Mouse (Mus musculus) C2C12 (cell line): Measurements from ENCODE around the gene Krt78. TPM values are rescaled to one million over a fixed set of nuclear protein-coding genes. Genes with fewer than 3 reads are reported as not detected.

Experiments used
- H3K27me3 ChIP-seq: one replicate; pipeline ENCODE4 v1.6.1; 2011; ENCODE audit not compliant: control insufficient read depth, insufficient read depth, insufficient read length
- H3K36me3 ChIP-seq: one replicate; pipeline ENCODE4 v1.6.1; 2011; ENCODE audit not compliant: control insufficient read depth, insufficient read depth
- H3K4me3 ChIP-seq: one replicate; pipeline ENCODE4 v1.5.1; 2011; ENCODE audit warnings: mild to moderate bottlenecking, control low read depth; ENCODE audit not compliant: poor library complexity, insufficient read depth, severe bottlenecking
- H3K79me2 ChIP-seq: one replicate; pipeline ENCODE4 v1.6.1; 2011; ENCODE audit not compliant: control insufficient read depth, insufficient read depth
- H3K79me3 ChIP-seq: one replicate; pipeline ENCODE4 v1.6.1; 2011; ENCODE audit warnings: low read depth, control low read depth
- H3ac ChIP-seq: one replicate; pipeline ENCODE3; 2011; ENCODE audit warnings: low read depth; ENCODE audit not compliant: control insufficient read depth, insufficient read length
- CEBPB ChIP-seq: IDR thresholded peaks from one replicate; pipeline ENCODE4 v1.6.1; 2011; ENCODE audit warnings: low read depth, mild to moderate bottlenecking, control low read depth, moderate library complexity
- CTCF ChIP-seq: IDR thresholded peaks from one replicate; pipeline ENCODE4 v1.5.1; 2011; ENCODE audit not compliant: control insufficient read depth, insufficient read depth, insufficient read length
- FOSL1 ChIP-seq: IDR thresholded peaks from one replicate; pipeline ENCODE4 v1.8.0; 2011; ENCODE audit warnings: mild to moderate bottlenecking, low read length; ENCODE audit not compliant: poor library complexity, insufficient read depth, severe bottlenecking
- MAX ChIP-seq: IDR thresholded peaks from one replicate; pipeline ENCODE4 v1.6.1; 2011; ENCODE audit warnings: mild to moderate bottlenecking, control low read depth
- MYOD1 ChIP-seq: IDR thresholded peaks from one replicate; pipeline ENCODE4 v1.6.1; 2011; ENCODE audit warnings: low read depth; ENCODE audit not compliant: control insufficient read depth, insufficient read length
- MYOG ChIP-seq: IDR thresholded peaks from one replicate; pipeline ENCODE4 v1.6.1; 2011; ENCODE audit not compliant: control insufficient read depth, insufficient read length; ENCODE audit errors: extremely low read depth
- USF1 ChIP-seq: IDR thresholded peaks from one replicate; pipeline ENCODE4 v1.6.1; 2011; ENCODE audit warnings: low read depth, mild to moderate bottlenecking, control low read depth, moderate library complexity
- polyA plus RNA-seq: library from polyadenylated mRNA; unstranded; fragments of >200 nt; fragmentation: generic; extraction: Trizol; gene quantifications from one replicate; pipeline ENCODE4 v1.2.1, GENCODE M21; 2012; ENCODE audit warnings: missing spikeins

Gene Krt78
- polyA plus RNA-seq, 1 experiment, result not detected

DNA sequence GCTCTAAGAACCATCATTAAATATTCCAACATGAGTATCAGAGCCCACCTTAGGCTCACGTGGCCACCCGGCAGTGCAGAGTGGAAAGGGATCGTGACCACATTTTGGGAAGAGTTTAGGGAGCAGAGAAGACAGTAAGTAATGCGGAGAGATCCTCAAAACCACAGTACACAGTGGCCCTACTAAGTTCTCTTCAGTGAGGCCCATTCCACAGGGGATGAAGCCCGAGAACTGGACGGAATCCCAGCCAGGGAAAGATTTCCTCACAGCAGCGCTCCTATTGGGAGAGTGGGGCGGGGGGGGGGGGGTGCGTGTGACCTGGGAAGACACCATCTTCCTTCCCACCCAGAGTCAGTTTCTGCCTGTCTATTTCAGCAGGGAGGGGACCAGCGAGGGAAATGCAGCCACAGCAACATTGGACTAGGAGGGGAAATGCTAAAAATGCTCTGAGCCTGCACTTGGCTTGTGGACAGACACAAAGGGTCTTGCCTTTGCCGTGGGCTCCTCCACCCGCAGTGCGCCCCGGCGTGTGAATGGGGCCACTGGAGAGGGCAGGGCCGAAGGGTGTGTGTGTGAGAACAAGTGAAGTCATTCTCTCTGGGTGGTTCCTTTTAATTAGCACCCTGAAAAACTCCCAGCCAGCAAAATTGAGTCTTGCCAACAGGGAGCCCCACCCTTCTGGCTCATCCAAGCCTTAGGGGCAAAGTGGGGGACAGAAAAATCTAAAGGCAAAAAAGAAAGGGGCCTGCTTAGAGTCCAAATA, 20.2 kb upstream of the Krt78 start:
- Histone ChIP-seq H3K4me3 (no peak overlapping the region), H3K36me3 (no peaks in the 10 kb centered on the region), H3K79me2 (no peaks in the 10 kb centered on the region), H3K27me3 (peaks cover 11% of the 10 kb centered on the region), H3K79me3 (no peaks in the 10 kb centered on the region), H3ac (no peak overlapping the region)
- no peak for TF ChIP-seq USF1
- TF ChIP-seq MYOD1, result no peak
- no peak for TF ChIP-seq MYOG
- TF ChIP-seq CTCF, result no peak
- no peak for TF ChIP-seq CEBPB
- TF ChIP-seq MAX, result no peak
- TF ChIP-seq FOSL1, result no peak

DNA sequence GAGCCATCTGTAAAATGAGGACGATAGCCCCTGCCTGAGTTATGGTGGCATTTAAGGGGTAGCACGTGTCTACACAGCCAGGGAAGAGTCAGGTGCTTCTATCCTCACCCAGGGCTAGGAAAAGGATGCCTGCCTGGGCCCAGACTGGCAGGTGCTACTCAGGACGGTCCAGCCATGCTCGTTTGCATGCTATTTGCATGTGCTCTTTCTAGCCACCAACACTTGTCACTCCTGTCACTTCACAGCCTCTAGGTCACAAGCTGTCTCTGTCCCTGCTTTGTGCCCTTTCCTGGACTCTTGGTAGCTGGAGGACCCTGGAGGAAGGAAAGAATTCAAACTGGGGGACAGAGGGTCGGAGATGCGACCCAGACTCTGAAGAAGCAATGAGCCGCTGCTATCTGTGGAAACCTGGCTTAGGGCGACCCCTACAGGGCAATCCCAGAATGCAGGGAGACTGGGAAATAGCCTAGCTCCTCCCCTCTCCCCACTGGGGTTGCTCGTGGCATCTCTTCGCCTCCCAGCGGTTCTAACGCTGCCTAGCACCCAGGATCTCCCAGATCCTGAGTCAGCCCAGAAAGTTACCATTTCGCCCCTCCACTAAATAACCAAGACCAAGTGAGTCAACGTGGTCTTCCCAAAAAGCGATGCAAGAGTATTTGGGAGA, 19.5 kb upstream of the Krt78 start:
- Histone ChIP-seq H3K27me3 (peaks cover 18% of the 10 kb centered on the region), H3K36me3 (no peaks in the 10 kb centered on the region), H3ac (no peak overlapping the region), H3K79me2 (no peaks in the 10 kb centered on the region), H3K79me3 (no peaks in the 10 kb centered on the region), H3K4me3 (no peak overlapping the region)
- TF ChIP-seq CTCF (peak; percentile 94), USF1 (no peak), MAX (peak; percentile 62)

DNA sequence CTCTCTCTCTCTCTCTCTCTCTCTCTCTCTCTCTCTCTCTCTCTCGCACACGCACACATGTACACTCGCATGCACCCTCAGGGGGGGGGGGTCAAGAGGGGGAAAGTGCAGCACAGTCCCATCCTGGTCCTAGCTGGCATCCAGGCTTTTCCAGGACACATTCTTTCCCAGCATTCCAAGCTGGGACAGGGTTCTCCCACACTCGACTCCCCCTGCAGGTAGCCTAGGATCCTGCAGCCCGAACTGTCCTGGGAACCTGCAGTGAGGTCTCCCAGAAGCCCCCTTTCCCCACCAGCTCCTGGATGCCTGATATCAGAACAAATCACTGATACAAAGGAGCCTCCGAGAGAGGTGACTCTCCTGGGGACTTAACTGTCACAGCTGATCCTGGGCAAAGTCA, 16.4 kb upstream of the Krt78 start:
- peaks cover 45% of the 10 kb centered on the region for H3K27me3 ChIP-seq
- no peak overlapping the region for H3K4me3 ChIP-seq
- H3K79me3 ChIP-seq, result no peaks in the 10 kb centered on the region
- no peaks in the 10 kb centered on the region for H3K36me3 ChIP-seq
- no peaks in the 10 kb centered on the region for H3K79me2 ChIP-seq
- TF ChIP-seq CTCF (peak; percentile 54), FOSL1 (no peak), CEBPB (no peak)
- no peak overlapping the region for H3ac ChIP-seq

DNA sequence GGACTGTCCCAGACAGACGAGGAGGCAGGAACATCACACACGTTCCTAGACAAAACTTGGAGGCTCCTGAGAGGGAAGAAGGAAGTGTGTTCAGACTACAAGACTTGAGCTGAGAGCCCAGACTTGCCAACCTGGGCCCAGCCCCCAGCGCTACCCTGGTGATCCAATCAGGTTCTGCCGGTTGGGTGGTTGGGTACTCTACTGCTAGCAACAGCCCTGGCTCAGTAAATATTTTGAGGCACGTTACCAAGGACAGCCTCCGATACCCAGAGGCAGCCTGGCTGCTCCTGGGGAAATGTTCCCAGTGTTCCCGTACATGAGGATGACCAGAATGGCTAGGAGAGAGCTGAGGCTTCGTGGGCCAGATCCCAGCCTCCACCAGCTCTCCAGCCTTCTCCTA, 12.7 kb upstream of the Krt78 start:
- no peak for TF ChIP-seq MYOG
- TF ChIP-seq MYOD1, result no peak
- TF ChIP-seq MAX, result no peak
- TF ChIP-seq CEBPB, result no peak
- TF ChIP-seq FOSL1, result no peak
- no peak for TF ChIP-seq CTCF
- no peak for TF ChIP-seq USF1
- H3K27me3 ChIP-seq, result peaks cover 68% of the 10 kb centered on the region
- H3K36me3 ChIP-seq, result no peaks in the 10 kb centered on the region
- no peak overlapping the region for H3ac ChIP-seq
- no peak overlapping the region for H3K4me3 ChIP-seq
- H3K79me2 ChIP-seq, result no peaks in the 10 kb centered on the region
- no peaks in the 10 kb centered on the region for H3K79me3 ChIP-seq

DNA sequence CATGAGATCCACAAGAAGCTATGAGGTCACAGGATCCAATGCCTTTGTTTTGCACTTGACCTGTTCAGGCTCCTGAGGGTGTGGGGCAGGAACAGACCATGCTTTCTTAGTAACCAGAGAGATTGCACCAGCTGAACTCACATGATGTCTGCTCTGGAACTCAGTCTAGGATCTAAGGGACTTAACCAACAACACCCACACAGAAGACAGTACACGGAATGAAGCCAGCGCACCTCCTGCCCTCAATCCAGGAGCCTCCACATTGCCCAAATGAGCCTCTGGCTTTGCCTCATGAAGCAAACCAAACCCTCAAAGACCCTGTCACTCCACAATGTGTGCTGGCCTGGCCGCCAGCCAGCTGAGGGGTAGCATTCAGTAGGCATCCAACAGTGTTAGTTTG, 4.8 kb upstream of the Krt78 start:
- Histone ChIP-seq H3K79me2 (no peaks in the 10 kb centered on the region), H3K79me3 (no peaks in the 10 kb centered on the region), H3ac (no peak overlapping the region), H3K27me3 (peaks cover 59% of the 10 kb centered on the region), H3K4me3 (no peak overlapping the region), H3K36me3 (no peaks in the 10 kb centered on the region)
- no peak for TF ChIP-seq FOSL1
- no peak for TF ChIP-seq CEBPB
- TF ChIP-seq MAX, result no peak
- no peak for TF ChIP-seq CTCF
- no peak for TF ChIP-seq MYOD1
- TF ChIP-seq MYOG, result no peak
- TF ChIP-seq USF1, result no peak

DNA sequence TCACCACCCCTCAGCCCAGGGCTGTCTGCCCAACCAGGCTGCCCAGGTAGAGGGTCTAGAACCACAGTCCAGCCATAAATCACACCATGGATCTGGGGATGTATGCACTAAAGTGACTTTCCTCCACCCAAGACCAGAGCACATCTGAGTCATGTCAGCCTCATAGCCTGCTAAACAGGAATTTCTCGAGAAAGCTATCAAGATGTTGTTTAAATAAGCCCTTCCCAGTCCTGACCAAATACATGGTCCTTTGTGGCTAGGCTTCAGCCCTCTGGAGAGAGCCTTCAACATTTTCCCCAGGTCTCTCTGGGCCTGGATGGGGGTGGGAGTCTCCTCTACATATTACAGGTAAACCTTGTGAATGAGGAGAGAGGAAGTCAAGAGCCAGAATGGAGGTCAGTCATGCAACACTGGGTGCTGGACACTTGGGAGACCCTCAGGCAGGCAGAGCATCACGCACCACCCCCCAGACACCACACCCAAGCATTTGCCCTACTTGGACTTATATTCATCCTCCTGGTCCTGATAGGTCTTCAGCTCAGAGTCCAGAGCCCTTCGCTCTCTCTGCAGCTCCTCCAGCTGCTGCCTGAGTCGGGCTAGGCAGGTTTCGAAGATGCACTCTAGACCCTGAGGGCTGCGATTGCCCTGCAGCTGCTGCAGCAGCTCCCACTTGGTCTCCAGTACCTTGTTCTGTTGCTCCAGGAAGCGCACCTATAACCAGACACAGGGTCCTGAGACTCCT, 1.2 kb downstream of the Krt78 start:
- H3K36me3 ChIP-seq, result no peaks in the 10 kb centered on the region
- H3ac ChIP-seq, result no peak overlapping the region
- H3K27me3 ChIP-seq, result peaks cover 86% of the 10 kb centered on the region
- no peaks in the 10 kb centered on the region for H3K79me3 ChIP-seq
- TF ChIP-seq MYOD1 (no peak), MAX (no peak), CTCF (no peak), FOSL1 (no peak), CEBPB (no peak), MYOG (no peak), USF1 (no peak)
- H3K79me2 ChIP-seq, result no peaks in the 10 kb centered on the region
- no peak overlapping the region for H3K4me3 ChIP-seq
